Mouse (Mus musculus) heart, postnatal 0 days (tissue): Measurements from ENCODE around the gene Nipbl.

ENCODE experiments used
- CTCF ChIP-seq: IDR thresholded peaks from 2 replicates; pipeline ENCODE4 v1.5.1; 2016; ENCODE audit warnings: antibody characterized with exemption, control low read depth, low read depth
- EP300 ChIP-seq: IDR thresholded peaks from 2 replicates; pipeline ENCODE4 v1.6.1; 2016; ENCODE audit warnings: antibody characterized with exemption, low read depth

GRCm38 (mm10) chr15:8442761-8443160, 1.5 kb downstream of the Nipbl start:
- no peak for TF ChIP-seq CTCF
- no peak for TF ChIP-seq EP300
